Mouse (Mus musculus) CD4-positive, CD25-positive, alpha-beta regulatory T cell, adult 9 weeks (primary cell): Measurements from ENCODE around the gene Treh. TPM values are rescaled to one million over a fixed set of nuclear protein-coding genes. Genes with fewer than 3 reads are reported as not detected.

ENCODE experiments used
- polyA plus RNA-seq: library from polyadenylated mRNA; unstranded; fragments of 100-300 nt; shearing (Covaris generic); gene quantifications from one replicate; pipeline ENCODE4 v1.2.1, GENCODE M21; 2017

Treh gene
- not detected for polyA plus RNA-seq

DNA sequence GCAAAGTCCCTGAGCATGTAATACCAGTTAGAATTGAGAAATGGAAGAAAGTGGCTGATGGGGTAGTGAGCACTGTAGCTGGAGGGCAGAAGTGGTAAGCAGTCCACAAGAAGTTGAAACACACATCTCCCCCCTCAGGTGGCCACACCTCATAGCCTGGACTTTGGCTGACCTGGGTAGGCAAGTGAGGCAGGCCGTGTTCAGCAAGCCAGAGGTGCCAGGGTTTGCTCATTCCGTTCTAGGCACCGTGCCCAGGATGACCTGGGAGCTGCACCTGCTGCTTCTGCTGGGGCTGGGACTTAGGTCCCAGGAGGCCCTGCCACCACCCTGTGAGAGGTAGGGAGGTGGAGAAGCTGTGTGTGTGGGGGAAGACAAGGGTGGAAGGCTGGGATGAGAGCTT lies at the start of gene Treh:
TSS of gene Treh (plus strand) at position 229 of the 400 bp plus-strand sequence.

DNA sequence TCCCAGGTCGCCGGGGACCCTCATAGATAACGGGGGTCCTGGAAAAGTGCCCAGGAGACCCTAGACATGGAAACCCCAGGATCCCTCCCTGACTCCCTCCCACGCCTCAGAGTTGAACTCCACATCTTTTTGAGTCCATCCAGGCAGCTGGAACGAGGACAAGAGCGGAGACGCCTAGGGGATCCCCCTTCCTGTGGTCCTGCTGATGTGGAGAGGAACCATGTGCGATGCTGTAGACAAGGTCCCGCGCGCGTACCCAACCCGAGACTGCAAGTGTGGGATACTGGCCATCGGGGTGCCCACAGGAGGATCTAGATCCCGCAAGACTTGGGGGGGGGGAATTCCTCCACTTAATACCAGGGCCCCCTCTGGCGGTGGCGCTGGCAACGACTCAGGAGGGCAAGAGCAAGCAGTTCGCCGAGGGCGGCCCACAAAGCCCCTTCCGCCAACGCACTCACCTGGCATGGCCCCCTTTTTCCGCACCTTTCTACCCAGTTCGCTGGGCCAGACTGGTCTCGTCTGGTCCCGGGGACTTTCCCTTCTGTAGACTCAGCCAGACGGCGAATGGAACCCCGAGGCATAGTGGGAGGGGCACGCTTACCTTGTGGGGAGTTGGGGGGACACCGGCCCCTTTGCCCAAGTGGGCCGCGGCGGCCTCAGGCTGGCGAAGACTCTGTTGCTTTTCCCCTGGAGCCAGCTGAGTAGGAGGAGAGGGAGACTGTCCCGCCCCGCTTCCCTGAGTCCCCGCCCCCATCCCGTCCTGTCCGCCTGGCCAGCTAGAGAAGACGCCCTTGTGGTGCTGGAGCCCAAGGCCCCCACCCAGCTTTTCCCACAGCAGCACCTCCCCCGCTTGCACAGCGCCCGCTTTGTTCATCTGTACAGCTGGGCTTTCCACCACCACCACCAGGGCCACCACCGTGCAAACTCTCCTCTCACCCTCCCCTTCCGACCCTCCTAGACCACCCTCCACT lies 61.8 kb downstream of the Treh start, which contains the start of gene Phldb1:
TSS of gene Phldb1 (minus strand) at position 675 of the 971 bp plus-strand sequence.

Other genes starting within 250 kb of the Treh start
- 0.14 TPM for gene Foxr1, start 232.1 kb upstream of the Treh start, polyA plus RNA-seq
- not detected for gene Upk2, start 218.3 kb upstream of the Treh start, polyA plus RNA-seq
- gene Bcl9l, start 190.4 kb upstream of the Treh start, polyA plus RNA-seq, result 8.3 TPM
- 93.5 TPM for gene Cxcr5, start 111.4 kb upstream of the Treh start, polyA plus RNA-seq
- gene Ddx6, start 68.3 kb upstream of the Treh start, polyA plus RNA-seq, result 51.6 TPM
- gene Phldb1, start 62.0 kb downstream of the Treh start, polyA plus RNA-seq, result 0.89 TPM
- gene Arcn1, start 94.6 kb downstream of the Treh start, polyA plus RNA-seq, result 90.7 TPM
- gene Ift46, start 94.7 kb downstream of the Treh start, polyA plus RNA-seq, result 47.3 TPM
- 0.48 TPM for gene Tmem25, start 126.1 kb downstream of the Treh start, polyA plus RNA-seq
- gene Ttc36, start 129.8 kb downstream of the Treh start, polyA plus RNA-seq, result not detected
- gene Kmt2a, start 208.1 kb downstream of the Treh start, polyA plus RNA-seq, result 22.1 TPM
- gene Atp5l, start 247.5 kb downstream of the Treh start, polyA plus RNA-seq, result 408 TPM